Mouse (Mus musculus) gastrocnemius, adult 2 months (tissue): Measurements from ENCODE around the gene Ckap5. TPM values are rescaled to one million over a fixed set of nuclear protein-coding genes. Genes with fewer than 3 reads are reported as not detected.

Source experiments
- DNase-seq: peaks from one replicate; pipeline ENCODE4 v3.0.0; 2022
- H3K27ac ChIP-seq: fragments of 200-600 bp; 2 replicates; pipeline ENCODE4 v1.8.1; 2022; ENCODE audit warnings: mild to moderate bottlenecking
- H3K4me3 ChIP-seq: fragments of 200-600 bp; 2 replicates; pipeline ENCODE4 v1.8.1; 2022; ENCODE audit warnings: mild to moderate bottlenecking, moderate library complexity
- CTCF ChIP-seq: fragments of 200-600 bp; IDR thresholded peaks from 2 replicates; pipeline ENCODE4 v1.8.1; 2022; ENCODE audit warnings: antibody characterized with exemption, mild to moderate bottlenecking, moderate library complexity
- intact Hi-C: fragments of 180-260 bp; cut with DNase I; formaldehyde crosslinking; loops from one replicate; pipeline ENCODE4 v1.15.1; 2025
- total RNA-seq, 2 experiments: library from RNA; stranded (reverse); gene quantifications; 2 replicates each; pipeline ENCODE4 v1.2.3; 2021

Ckap5 gene
- total RNA-seq, 2 experiments from 2014 or later = 30.0 to 33.1 TPM

DNA sequence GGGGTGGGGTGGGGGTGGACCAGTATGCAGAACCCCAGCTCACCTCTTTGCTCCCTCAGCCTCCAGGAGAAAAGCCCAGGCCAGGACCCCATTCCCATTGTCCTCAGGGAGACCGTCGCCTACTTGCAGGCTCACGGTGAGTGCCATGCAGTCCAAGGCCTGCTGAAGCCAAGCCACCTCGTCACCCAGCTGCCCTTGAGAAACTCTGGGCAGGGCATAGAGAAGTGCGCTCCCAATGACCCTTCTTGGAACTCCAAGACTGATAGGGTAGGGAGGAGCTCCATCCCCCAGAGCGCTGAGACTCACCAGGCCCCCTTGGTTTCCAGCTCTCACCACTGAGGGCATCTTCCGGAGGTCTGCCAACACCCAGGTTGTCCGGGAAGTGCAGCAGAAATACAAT is 142.8 kb downstream of the Ckap5 start:
- intact Hi-C loops = no loop called here
- DNase-seq = no peak
- no peak overlapping the region for H3K27ac ChIP-seq
- H3K4me3 ChIP-seq = no peak overlapping the region
- TF ChIP-seq CTCF = no peak

DNA sequence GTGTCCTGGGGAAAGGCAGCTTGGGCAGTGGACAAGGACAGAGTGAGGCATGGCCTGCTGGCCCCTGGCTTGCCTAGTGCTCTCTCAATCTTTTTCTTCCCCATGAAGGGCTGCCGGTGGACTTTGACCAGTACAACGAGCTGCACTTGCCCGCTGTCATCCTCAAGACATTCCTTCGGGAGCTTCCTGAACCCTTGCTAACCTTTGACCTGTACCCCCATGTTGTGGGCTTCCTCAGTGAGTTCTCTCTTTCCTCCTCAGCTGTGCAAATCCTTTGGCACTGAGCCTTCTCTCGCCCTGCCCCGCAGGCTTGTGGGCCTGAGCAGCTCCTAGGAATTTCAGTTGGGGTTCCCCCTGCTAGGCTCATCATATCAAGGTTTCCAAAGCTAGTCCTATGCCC is 143.5 kb downstream of the Ckap5 start:
- TF ChIP-seq CTCF = no peak
- no peak for DNase-seq

More for the DNA sequence above, 143.5 kb downstream of the Ckap5 start:
- no peak overlapping the region for H3K4me3 ChIP-seq
- intact Hi-C loops = no loop called here
- no peak overlapping the region for H3K27ac ChIP-seq

Other genes with a start within 250 kb of the Ckap5 start
- 10 to 100 TPM; 13.4 to 20.0 TPM for gene 1110051M20Rik, start 82.1 kb upstream of the Ckap5 start, total RNA-seq
- gene Lrp4, start 69.3 kb upstream of the Ckap5 start, total RNA-seq = 10 to 100 TPM in 1 of 2 experiments, 1 to 10 TPM in 1; 7.8 to 10.2 TPM
- gene F2, start 109.7 kb downstream of the Ckap5 start, total RNA-seq = under 1 TPM; 0.11 to 0.13 TPM
- 1 to 10 TPM; 2.5 to 3.1 TPM for gene Zfp408, start 123.0 kb downstream of the Ckap5 start, total RNA-seq
- gene Arhgap1, start 123.1 kb downstream of the Ckap5 start, total RNA-seq = 1 to 10 TPM; 5.0 to 8.2 TPM
- gene Atg13, start 183.8 kb downstream of the Ckap5 start, total RNA-seq = 10 to 100 TPM; 32.2 to 36.2 TPM
- gene Harbi1, start 184.1 kb downstream of the Ckap5 start, total RNA-seq = 1 to 10 TPM; 4.9 to 5.6 TPM
- gene Ambra1, start 203.4 kb downstream of the Ckap5 start, total RNA-seq = 10 to 100 TPM; 16.7 to 18.1 TPM